Mouse (Mus musculus) ovary, postnatal 14 days (tissue): Measurements from ENCODE around the gene Dennd6a.
"Not testable (repeated sequence)": the region's sequence is repeated elsewhere in the genome, so short reads cannot be mapped to it uniquely, and the experiment has no call there.

Source experiments
- DNase-seq: peaks from one replicate; pipeline ENCODE4 v3.0.0; 2022; ENCODE audit warnings: low spot score

The Dennd6a gene

DNA sequence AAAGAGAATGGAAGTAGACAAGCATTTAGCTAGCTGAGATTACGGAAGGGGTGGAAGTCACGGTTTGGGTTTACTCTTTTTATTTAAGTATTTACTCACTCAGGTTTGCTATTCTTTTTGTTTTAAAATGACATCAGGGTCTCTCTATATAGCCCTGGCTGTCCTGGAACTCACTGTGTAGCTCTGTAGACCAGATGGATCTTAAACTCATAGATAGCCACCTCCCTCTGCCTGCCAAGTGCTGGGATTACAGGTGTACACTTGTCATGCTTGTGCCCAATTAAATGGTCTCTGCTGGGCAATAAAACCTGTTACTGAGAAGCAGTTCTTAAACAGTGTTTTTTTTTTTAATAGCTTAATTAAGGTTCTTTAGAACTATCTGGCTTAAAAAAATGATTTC is 66.3 kb downstream of the Dennd6a start:
- DNase-seq, result no peak

DNA sequence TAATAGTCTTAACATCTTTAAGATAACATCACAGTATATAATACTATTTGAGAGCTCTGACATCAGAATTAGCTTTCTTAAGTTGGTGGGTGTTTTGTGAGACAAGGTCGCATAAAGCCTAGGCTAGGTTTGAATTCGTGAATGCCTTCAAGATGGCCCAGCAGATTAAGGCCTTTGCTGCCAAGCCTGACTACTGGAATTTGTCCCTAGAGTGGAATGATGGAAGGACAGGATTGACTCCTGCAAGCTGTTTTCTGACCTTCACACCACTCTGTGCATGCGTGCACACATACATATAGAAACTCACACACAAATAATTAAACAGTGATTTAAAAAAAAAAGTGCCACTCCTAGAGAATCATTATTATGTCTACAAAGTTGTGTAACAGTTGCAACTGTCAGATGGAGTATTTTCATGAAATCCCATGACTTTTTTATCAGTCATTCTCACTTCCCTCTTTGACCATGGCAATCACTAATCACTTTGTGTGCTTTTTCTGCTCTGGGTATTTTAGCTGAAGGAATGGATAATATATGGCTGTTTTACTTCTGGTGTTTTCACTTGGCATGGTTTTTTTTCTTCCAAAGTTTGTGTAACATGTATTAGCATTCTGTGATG is 69.5 kb downstream of the Dennd6a start:
- no peak for DNase-seq

DNA sequence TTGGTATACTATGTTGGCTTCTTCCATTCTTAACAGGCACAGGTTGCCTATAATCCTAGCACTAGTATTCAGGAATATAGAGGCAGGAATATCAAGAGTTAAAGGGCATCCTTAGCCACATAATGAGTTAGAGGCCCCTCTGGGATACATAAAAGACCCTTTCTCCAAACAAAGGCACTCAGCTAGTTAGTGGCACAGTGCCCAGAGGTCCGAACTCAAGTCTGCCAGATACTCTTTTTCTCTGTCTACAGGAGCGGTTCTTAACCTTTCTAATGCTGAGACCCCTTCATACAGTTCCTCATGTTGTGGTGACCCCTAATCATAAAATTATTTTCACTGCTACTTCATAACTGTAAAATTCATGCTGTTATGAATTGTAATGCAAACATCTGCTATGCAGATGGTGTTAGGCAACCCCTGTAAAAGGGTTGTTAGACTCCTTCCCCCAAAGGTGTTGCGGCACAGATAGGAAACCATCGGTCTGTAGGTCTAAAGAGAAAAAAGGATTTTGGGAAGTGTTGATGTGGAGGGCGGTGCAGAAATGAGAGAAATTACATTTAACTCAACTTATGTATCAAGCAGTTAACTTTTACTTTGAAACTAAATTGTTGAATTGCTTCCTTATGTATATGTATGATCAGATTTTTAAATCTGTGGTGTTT is 72.5 kb downstream of the Dennd6a start:
- DNase-seq, result no peak

DNA sequence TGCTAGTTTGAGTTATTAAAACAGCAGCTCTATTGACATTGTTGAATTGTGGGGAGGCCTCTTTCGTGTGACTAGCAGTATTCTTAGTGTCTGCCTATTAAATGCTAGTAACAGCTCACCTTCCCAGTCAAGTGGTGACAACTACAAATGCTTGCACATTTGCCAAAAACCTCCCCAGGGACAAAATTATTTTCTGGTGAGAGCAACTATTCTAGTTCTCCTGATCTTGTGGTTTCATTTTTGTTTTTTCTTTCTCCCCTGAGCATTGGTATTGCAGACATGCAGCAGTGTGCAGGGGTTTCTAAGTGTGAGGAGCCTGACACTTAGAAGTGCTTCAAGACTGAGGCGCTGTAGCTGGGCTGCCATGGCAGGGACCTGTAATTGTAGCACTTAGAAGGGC is 74.2 kb downstream of the Dennd6a start:
- no peak for DNase-seq

DNA sequence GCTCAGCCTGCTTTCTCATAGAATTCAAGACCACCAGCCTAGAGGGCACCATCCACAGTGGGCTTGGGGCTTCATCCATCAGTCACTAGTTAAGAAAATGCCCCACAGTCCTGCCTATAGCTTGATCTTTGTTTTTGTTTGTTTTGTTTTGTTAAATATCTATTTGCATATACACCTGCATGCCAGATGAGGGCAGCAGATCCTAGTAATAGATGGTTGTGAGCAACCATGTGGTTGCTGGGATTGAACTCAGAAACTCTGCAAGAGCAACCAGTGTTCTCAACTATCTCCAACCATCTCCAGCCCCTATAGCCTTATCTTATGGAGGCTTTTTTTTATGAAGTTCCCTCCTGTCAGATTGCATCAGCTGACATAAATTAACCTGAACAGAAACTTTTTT is 78.2 kb downstream of the Dennd6a start:
- DNase-seq, result no peak

DNA sequence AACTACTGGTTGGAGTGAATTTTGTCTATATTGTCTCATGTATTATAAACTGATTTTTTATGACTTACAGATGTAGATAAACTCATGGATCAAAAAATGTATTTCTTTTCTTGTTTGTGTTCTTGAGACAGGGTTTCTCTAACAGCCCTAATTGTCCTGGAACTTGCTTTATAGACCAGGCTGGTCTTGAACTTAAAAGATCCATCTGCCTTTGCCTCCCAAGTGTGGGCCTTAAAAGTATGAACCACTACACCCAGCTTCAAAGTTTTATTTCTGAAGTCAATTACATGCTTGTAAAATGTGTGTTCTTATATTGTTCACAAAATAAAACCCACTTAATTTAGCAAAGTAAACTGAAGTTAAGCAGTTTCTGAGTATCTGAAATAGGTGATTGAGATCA is 84.5 kb downstream of the Dennd6a start:
- DNase-seq, result no peak

DNA sequence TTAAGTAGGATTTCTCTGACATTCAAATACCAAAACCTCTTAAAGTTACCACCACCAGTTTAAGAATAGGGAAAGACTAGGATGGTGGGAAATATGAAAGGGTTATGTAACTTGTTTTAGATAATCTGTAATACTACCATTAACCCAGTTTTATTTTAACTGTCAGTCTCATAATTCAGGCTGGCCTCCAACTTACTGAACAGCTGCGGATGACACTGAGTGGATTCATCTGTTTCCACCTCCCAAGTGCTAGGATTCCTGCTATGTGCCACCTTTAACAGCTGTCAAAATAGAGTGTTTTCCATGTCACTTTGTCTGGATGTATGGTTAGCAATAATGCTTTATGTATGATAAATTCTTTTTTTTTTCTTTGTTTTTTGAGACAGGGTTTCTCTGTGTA is 86.6 kb downstream of the Dennd6a start:
- no peak for DNase-seq

DNA sequence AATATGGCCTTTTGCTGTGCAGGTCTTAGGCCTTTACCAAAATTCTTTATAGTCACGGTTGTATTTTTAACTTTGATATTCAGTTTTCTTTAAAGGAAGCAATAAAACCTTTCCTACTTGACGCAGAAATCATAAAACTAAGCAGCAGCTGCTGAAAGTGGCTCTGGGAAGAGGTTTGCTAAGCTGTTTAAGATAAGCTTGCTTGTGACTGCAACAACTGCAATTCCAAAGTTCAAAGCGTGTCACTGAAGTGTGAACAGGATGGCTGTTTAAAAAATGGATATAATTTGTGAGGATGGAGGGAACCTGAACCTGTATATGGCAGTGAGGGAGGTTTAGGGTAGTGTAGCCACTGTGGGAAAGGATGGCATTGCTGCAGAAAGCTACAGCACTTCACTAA is 88.4 kb downstream of the Dennd6a start:
- no peak for DNase-seq

DNA sequence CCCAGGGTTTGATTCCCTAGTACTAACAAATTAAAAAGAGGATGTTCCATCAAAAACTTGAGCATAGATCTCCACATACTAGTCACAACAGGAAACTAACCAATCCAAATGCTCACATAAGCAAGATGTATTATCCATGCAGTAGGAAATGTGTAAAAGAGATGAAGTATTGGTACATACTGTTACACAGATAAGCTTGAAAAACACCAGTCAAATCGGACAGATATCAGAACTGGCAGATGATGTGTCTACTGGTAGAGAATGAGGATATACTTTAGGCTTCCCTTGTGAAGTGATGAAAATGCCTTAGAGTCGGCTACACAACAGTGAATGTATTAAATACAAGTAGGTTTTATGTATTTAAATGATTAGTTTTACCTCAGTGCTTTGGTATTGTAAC is 88.8 kb downstream of the Dennd6a start:
- no peak for DNase-seq

DNA sequence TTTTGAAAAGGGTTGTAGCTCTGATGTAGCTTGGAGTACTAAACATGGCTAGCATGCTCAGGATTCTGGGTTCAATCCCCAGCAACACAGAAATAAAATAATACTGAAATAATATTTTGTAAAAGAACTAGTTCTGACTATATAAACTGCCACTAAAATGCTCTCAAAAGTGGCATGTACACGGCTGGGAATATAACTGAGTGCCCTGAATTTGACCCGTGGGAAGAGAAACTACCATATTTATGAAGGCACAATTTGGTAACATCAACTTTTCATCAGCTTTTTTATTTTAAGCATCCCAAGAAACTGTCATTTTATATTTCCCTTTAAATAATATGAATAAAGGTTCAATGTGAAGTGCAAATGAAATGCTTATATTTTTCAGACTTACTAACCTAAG is 90.2 kb downstream of the Dennd6a start:
- no peak for DNase-seq

DNA sequence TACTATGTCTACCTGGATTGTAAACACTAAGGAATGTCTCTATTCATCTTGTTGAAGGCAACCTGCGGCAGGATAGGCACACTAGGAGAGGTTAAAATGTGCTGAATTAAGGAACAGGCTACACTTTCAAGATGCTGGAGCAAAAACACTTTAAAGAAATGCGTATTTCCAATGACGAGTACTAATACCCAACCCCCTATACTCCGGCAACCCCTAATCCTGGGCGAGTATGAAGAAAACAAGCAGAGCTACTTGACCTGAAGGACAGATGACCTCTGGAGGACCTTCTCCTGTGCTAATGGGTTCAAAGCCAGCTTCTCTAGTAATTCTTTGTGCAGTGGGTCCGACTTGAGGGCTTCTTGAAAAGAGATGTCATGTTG is 94.3 kb downstream of the Dennd6a start:
- DNase-seq, result no peak

DNA sequence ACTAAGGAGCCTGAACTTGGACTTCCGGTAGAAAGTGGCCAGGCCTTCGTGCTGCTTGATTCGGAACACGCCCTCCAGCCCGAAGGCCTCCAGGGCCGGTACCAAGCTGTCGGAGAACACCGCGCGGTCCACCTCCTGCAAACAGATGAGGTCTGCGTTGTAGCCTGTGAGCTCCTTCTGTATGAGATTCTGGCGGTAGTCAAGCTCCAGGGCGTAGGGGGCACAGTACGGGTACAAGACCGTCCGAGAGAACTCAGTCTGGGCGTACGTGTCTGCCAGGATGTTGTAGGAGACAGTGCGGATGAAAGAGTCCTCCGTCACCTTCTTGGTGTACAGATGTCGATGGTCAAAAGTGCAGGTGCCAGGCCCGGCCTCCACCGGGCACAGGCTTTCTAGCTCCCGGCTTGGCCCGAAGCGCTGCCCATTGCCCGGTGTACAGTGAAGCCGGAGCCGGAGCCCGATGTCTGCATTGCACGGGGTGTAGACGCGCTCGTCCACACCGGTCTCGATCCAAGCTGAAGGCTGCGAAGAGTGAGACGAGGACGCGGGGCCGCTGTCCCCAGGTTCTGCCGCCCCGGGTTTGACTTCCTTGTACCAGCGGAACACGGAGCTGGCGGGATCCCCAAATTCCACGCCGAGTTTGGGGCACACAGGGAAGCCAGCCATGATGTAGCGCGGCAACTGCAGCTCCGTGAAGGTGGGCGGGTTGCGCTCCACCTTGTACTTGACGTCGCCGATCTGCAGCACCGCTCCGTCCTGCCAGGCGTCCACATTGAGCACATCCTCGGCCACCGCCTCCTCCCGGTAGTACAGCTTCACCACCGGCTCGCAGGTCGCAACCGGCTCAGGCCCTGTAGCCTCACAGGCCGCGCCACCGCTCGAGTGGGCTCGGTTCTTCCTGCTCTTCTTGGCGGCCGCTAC is 95.0 kb downstream of the Dennd6a start:
- DNase-seq, result peak; percentile 13

DNA sequence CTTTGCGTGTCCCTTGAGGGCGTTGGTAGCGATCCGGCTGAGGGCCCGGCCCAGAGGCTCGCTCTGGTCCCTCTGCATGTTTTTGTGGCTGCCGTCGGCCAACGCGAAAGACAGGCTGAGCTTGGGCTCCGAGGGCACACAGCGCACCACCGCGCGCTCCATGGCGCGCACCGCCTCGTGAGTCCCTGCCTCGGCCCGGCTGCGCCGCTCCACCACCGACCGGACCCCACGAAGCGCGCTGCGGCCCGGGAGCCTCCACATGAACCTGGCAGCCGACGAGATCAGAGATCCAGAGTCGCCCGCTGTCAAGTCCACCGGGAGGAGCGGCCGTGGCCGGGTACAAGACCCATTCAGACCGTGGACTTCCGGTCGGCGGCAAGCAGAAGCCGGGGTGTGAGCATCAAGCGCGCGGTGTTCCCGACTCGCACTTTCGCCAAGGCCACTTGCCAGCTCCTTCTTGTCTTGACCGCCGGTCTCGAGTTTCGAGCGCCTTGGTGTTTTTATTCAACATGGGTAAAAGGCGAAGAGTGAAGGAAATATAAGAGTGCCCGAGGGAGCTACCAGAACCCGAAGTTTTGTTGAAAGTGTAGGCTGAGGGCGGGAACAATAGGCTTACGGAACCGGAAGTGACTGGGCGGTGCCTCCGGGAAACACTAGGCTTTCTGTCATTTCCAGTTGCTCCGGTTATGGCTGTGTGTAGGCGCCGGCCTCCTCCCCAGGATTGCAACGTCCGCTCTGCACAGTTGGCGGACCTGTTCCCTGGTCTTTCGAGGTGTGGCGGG is 95.8 kb downstream of the Dennd6a start, which contains the start of gene Pde12:
Pde12 (minus strand) TSS at position 592 of the 782 bp plus-strand sequence.
- peak; percentile 78 for DNase-seq

DNA sequence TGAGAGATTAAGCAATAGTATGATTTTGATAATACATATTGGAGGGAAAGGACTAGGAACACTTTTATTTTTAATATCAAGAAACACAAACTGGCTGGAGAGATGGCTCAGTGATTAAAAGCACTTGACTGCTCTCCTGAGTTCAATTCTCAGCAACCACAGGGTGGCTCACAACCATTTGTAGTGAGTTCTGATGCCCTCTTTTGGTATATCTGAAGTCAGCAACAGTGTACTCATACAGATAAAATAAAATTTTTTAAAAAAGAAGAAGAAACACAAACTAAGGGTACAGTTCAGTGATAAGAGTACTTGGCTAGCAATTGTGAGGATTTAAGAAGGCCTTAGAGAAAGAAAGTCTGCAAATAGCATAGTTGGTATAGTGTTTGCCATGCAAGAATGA is 97.3 kb downstream of the Dennd6a start:
- no peak for DNase-seq

DNA sequence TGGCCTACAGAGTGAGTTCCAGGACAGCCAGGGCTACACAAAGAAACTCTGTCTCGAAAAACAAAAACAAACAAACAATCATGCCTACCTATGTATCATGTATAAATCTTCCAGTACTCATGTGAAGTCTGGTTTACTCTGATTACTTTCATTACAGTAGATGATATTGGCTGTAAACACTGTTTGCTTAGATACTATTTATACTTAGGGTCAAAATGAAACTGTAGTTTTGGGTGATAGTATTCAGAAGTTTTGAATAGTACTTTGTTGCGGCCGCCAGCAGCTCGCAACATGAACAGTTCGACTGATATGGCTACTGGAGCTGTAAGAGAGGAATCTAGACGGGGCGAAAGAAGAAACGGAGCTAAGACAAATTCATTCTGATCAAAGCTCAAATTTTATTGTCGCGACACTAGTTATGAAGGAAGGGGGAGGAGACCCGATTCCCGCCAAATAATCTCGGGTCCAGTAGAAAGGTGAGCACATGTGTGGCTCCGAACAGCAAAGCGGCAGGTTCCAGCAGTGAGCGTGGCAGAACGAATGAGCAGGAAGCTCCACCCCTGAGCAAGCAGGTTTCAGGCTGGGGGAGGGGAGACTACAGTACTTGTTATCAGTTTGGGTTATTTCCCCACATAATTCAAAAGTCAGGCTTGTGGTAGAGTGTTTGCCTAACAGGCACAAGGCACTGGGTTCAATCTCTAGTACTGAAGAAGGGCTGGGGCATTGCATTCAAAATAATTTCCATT is 98.4 kb downstream of the Dennd6a start:
- DNase-seq, result not testable (repeated sequence)

DNA sequence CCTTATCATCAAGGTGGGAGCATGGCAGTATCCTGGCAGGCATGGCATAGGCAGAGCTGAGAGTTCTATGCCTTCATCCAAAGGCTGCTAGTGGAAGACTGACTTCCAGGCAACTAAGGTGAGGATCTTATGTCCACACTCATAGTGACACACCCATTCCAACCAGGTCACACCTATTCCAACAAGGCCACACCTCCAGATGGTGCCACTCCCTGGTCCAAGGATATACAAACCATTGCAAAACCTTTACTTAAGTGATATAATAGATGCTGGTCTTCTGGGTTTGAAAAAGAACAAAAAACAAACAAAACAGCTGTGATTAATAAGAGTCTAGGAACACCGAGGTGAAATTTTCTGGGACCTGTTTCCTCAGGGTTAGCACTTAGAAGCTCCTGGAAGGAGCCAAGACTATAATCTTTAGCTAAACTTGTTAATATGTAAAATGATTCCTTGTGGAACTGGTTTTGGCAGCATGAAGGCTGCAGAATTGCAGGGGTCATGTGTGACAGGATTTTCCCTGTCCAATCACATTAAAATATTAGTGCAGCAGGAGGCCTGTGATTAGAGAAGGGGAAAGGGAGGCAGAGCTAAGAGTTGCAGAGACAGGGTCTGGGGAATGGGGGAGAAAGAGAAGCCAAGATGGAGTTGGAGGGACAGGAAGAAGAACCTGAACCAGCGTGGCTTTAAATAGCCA is 101.0 kb downstream of the Dennd6a start:
- not testable (repeated sequence) for DNase-seq

DNA sequence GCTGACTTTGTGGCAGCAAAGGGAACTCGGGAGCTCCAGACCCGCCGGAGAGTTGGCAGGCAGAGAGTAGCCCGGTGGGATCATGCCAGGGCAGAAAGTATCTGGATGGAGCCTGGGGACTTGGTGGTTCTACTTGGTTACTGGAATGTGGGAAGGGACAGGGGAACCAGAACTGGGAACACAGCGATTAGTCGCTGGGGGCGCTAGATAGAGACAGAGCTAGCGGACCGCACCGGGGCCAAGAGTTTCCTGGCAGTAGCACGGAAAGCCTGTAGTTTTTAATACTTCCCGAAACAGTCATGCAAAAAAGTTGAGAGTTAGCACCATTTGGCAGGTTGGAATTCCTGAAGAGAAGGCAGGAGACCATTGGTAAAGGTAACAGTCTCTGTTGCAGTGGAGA is 101.7 kb downstream of the Dennd6a start:
- peak; percentile 11 for DNase-seq

DNA sequence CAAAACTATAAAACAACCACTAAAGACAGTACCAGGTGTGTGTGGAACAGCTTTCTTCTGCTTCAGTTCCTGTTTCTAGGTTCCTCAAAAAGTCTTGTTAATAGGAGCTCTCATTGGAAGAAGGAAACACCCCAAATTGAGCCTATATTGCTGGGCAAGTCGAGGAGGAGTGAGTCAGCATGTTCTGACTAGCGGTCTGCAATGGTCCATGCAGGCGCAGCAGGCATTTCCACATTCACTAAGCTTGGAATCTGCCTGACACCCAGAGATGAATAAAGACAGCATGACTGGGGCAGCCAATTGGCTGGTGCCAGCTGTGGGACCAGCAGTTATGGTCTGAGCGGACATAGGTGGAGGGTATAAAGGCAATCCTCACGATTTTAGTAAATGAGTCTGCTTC is 102.1 kb downstream of the Dennd6a start:
- no peak for DNase-seq
